Mouse (Mus musculus): ENCODE measurements at regions not wholly inside any gene's neighbourhood (a gene's known extent, or its start where the extent isn't known, plus 50 kb on each side); places are given as distances from the start of the nearest gene placed in this dataset.

DNA sequence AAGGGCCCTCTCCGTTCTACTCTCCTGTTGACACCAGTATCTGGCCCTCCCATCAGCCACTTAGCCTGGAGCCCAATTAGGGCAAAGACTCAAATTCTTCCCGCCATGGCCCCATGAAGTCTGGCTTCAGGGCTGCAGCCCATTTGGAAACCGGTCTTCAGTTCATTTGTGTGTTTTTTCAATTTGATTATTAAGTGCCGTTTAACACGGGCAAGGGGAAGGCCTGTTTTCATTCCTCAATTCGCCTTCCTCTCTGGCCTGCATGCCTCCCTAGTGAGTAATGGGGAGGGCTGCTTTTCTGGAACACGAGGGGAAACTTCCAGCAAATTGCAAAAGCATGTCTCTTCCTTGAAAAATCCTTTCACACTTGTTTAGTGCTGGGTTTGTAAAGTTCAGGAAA lies 89.1 kb upstream of the Rbpj start:
- Histone ChIP-seq H3K4me3 (ENCODE audit: low read length) (no peak overlapping the region), H3K27me3 (ENCODE audit: control insufficient read depth, insufficient read depth, low read length) (no peaks in the 10 kb centered on the region), H3K9me3 (replicated peaks; ENCODE audit: control insufficient read depth, low read length) (no peaks in the 10 kb centered on the region), H3K4me1 (ENCODE audit: control insufficient read depth, insufficient read depth, low read length) (peaks cover 9% of the 10 kb centered on the region), H3K36me3 (ENCODE audit: control insufficient read depth, insufficient read depth) (no peaks in the 10 kb centered on the region), H3K27ac (ENCODE audit: low read length) (no peak overlapping the region), H3K4me2 (ENCODE audit: low read depth, low read length) (no peak overlapping the region), H3K9ac (ENCODE audit: low read length) (no peak overlapping the region)
- ATAC-seq (replicated peaks; ENCODE audit: extremely low read depth, insufficient read depth, low FRiP score), result no peak
- 52% methylated on average over 7 of the region's 7 CpGs for WGBS

DNA sequence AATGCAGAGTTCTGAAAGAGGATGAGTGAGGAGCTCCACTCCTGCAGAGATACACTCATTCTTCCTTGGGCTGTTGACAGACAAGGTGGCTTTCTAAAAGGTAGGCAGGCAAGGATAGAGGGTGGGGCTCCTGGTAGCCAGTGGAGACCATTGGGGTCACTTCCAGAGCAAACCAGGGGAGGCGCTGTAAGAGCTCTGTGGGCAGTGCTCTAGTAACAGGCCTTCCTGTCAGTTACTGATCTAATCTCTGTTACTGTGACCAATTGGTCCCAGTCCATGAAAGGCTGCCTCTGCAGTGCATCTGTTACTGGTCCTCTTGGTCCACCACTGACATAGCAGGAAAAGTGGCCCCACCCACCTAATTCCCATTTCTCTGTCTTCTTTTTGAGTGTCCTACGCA lies 88.3 kb upstream of the Rbpj start:
- Histone ChIP-seq H3K4me2 (ENCODE audit: low read depth, low read length) (no peak overlapping the region), H3K4me1 (ENCODE audit: control insufficient read depth, insufficient read depth, low read length) (peaks cover 9% of the 10 kb centered on the region), H3K4me3 (ENCODE audit: low read length) (no peak overlapping the region), H3K36me3 (ENCODE audit: control insufficient read depth, insufficient read depth) (no peaks in the 10 kb centered on the region), H3K27me3 (ENCODE audit: control insufficient read depth, insufficient read depth, low read length) (0 out of 2 replicates have a peak, but pooled peaks cover 5% of the 10 kb centered on the region), H3K9ac (ENCODE audit: low read length) (no peak overlapping the region), H3K27ac (ENCODE audit: low read length) (no peak overlapping the region), H3K9me3 (replicated peaks; ENCODE audit: control insufficient read depth, low read length) (no peaks in the 10 kb centered on the region)
- no peak for ATAC-seq (replicated peaks; ENCODE audit: extremely low read depth, insufficient read depth, low FRiP score)
- 80% methylated on average over 2 of the region's 2 CpGs for WGBS

DNA sequence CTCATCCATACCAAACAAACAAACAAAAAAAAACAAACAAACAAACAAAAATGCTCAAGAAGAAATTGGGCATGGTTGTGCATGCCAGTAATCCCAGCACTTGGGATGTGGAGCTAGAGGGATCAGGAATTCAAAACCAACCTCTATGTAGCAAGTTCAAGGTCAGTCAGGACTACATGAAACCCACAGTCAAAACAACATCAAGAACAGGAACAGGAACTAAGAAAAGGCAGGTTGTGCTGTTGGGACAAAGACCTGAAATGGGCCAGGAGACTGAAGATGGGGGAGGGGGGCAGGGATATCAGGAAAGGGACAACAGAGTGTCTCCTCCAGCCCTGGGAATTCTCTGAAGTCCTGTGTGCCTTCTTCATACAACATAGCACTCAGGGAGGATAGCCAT lies 87.8 kb upstream of the Rbpj start:
- no peak overlapping the region for H3K27ac ChIP-seq (ENCODE audit: low read length)
- H3K4me2 ChIP-seq (ENCODE audit: low read depth, low read length), result no peak overlapping the region
- no peak for ATAC-seq (replicated peaks; ENCODE audit: extremely low read depth, insufficient read depth, low FRiP score)
- no peak overlapping the region for H3K9ac ChIP-seq (ENCODE audit: low read length)
- H3K9me3 ChIP-seq (replicated peaks; ENCODE audit: control insufficient read depth, low read length), result no peaks in the 10 kb centered on the region
- H3K4me1 ChIP-seq (ENCODE audit: control insufficient read depth, insufficient read depth, low read length), result peaks cover 9% of the 10 kb centered on the region
- H3K27me3 ChIP-seq (ENCODE audit: control insufficient read depth, insufficient read depth, low read length), result 0 out of 2 replicates have a peak, but pooled peaks cover 5% of the 10 kb centered on the region
- H3K4me3 ChIP-seq (ENCODE audit: low read length), result no peak overlapping the region
- H3K36me3 ChIP-seq (ENCODE audit: control insufficient read depth, insufficient read depth), result no peaks in the 10 kb centered on the region

DNA sequence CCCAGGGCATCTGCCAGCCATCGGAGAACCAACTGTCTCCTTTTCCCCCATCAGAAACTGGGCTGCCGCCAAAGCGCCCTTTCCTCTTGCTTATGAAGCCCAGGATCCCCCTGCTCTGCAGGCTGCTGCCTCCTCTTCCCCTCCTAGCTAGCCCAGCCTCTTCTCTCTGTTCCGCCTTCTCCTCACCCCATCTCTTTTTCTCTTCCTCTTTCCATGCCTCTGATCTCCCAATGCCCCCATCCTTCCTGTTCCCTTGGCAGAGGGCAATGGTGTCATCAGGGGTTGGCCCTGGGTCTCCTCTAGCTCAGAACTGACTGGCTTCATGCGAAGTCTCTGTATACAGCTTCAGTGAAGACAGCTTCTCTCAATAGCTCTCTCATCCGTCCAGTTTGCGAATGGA lies 87.4 kb upstream of the Rbpj start:
- WGBS, result 85% methylated on average over 7 of the region's 7 CpGs
- Histone ChIP-seq H3K27me3 (ENCODE audit: control insufficient read depth, insufficient read depth, low read length) (0 out of 2 replicates have a peak, but pooled peaks cover 5% of the 10 kb centered on the region), H3K9ac (ENCODE audit: low read length) (no peak overlapping the region), H3K4me3 (ENCODE audit: low read length) (no peak overlapping the region), H3K27ac (ENCODE audit: low read length) (no peak overlapping the region), H3K9me3 (replicated peaks; ENCODE audit: control insufficient read depth, low read length) (no peaks in the 10 kb centered on the region), H3K4me1 (ENCODE audit: control insufficient read depth, insufficient read depth, low read length) (peaks cover 9% of the 10 kb centered on the region), H3K4me2 (ENCODE audit: low read depth, low read length) (no peak overlapping the region), H3K36me3 (ENCODE audit: control insufficient read depth, insufficient read depth) (no peaks in the 10 kb centered on the region)
- ATAC-seq (replicated peaks; ENCODE audit: extremely low read depth, insufficient read depth, low FRiP score), result no peak

DNA sequence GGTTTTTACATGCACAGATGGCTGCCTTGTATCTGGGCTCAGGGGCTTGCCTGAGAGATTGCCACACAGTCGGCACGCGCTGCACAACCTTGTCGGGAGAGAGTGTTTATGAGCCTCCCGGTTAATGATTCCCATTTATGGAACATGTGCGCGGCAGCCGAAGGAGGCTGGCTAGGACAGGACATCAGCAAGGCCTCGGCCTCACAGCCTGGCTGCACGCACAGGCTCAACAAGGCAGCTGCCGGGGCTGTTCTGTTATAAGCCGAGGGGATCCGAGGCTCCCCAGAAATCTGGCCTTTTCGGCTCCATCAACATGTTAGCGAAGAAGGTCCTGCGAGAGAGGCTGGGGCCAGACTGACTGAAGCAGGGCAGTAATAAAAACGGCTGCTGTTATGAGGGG lies 86.3 kb upstream of the Rbpj start:
- H3K27ac ChIP-seq (ENCODE audit: low read length), result peak overlapping the region; percentile 58

DNA sequence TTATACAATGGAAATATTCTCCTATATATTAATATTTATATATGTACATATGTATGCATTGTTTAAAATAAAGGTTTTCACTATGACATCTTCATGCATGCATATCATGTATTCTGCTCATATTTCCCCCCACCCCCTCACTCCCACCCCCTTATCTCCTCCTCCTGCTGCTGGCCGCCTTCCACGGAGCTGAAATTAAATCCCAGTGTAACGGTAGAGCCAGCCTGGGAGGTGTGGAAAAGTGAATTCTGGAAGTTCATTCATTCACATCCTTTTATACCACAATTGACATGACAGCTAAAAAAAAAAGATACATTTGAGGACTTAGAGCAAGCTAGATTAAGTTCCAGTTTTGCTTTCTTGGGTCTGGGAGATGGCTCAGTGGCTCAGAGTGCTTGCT lies 85.7 kb upstream of the Rbpj start:
- WGBS, result 26% methylated on average over 3 of the region's 3 CpGs
- Histone ChIP-seq H3K4me3 (ENCODE audit: low read length) (no peak overlapping the region), H3K4me2 (ENCODE audit: low read depth, low read length) (no peak overlapping the region), H3K4me1 (ENCODE audit: control insufficient read depth, insufficient read depth, low read length) (peaks cover 9% of the 10 kb centered on the region), H3K36me3 (ENCODE audit: control insufficient read depth, insufficient read depth) (no peaks in the 10 kb centered on the region), H3K27me3 (ENCODE audit: control insufficient read depth, insufficient read depth, low read length) (0 out of 2 replicates have a peak, but pooled peaks cover 5% of the 10 kb centered on the region), H3K27ac (ENCODE audit: low read length) (no peak overlapping the region), H3K9me3 (replicated peaks; ENCODE audit: control insufficient read depth, low read length) (no peaks in the 10 kb centered on the region), H3K9ac (ENCODE audit: low read length) (no peak overlapping the region)
- no peak for ATAC-seq (replicated peaks; ENCODE audit: extremely low read depth, insufficient read depth, low FRiP score)

More for the DNA sequence above, 86.3 kb upstream of the Rbpj start:
- no peaks in the 10 kb centered on the region for H3K36me3 ChIP-seq (ENCODE audit: control insufficient read depth, insufficient read depth)
- no peak overlapping the region for H3K4me2 ChIP-seq (ENCODE audit: low read depth, low read length)
- H3K9ac ChIP-seq (ENCODE audit: low read length), result no peak overlapping the region
- ATAC-seq (replicated peaks; ENCODE audit: extremely low read depth, insufficient read depth, low FRiP score), result peak; percentile 61
- H3K9me3 ChIP-seq (replicated peaks; ENCODE audit: control insufficient read depth, low read length), result no peaks in the 10 kb centered on the region
- peaks cover 9% of the 10 kb centered on the region for H3K4me1 ChIP-seq (ENCODE audit: control insufficient read depth, insufficient read depth, low read length)
- H3K27me3 ChIP-seq (ENCODE audit: control insufficient read depth, insufficient read depth, low read length), result 0 out of 2 replicates have a peak, but pooled peaks cover 5% of the 10 kb centered on the region
- WGBS, result 55% methylated on average over 17 of the region's 17 CpGs
- H3K4me3 ChIP-seq (ENCODE audit: low read length), result no peak overlapping the region

DNA sequence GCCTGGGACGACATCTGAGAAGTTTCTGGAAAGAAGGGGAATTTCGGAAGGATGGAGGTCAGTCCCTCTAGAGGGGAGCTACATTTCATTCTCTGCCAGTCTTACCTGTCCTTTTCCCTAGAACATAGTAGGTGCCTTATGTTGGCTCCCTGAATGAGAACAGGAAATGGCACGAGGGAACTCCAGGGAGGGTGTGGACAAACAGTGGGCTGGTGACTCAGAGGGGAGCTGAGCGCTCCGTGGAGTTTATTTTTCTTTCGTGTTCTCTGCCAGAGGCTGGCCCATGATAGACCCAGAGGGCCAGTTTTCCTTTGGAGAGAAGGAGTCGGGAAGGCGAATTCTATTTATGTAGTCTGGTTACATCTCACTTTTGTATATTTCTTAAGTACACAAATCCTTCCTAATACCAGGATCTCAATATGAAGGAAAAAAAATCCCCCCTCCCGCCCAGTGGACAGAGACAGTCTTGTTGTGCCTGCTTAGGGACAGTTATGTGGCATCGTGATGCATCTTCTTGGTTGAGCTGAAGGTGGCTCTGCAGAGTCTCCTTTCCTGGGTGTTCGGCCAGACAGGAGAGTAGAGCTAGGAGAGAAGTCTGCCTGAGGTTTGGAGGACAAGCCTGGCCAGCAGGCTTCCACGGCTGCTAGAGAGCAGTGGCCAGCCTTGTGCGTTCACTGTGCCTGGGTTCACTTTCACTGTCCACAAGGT lies 84.3 kb upstream of the Rbpj start:
- no peak for ATAC-seq (replicated peaks; ENCODE audit: extremely low read depth, insufficient read depth, low FRiP score)

DNA sequence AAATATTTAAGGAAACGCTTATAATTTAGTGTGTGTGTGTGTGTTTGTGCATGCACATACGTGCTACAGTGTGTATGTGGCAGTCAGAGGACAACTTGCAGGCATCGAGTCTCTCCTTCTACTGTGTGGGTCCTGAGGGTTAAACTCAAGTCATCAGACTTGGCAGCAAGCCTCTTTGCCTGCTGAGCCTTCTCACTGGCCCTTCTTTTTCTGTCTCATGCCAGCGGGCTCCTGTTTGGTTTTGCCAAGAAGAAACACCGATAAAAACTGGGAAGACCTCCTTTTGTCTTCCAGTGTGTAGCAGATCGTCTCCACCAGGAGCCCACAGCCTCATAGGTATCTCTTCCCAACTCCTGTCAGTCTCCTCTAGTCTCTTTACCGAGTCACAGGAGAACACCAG lies 81.9 kb upstream of the Rbpj start:
- Histone ChIP-seq H3K4me1 (ENCODE audit: control insufficient read depth, insufficient read depth, low read length) (peaks cover 9% of the 10 kb centered on the region), H3K9me3 (replicated peaks; ENCODE audit: control insufficient read depth, low read length) (no peaks in the 10 kb centered on the region), H3K27ac (ENCODE audit: low read length) (no peak overlapping the region), H3K4me3 (ENCODE audit: low read length) (no peak overlapping the region), H3K36me3 (ENCODE audit: control insufficient read depth, insufficient read depth) (no peaks in the 10 kb centered on the region), H3K9ac (ENCODE audit: low read length) (no peak overlapping the region), H3K27me3 (ENCODE audit: control insufficient read depth, insufficient read depth, low read length) (0 out of 2 replicates have a peak, but pooled peaks cover 5% of the 10 kb centered on the region), H3K4me2 (ENCODE audit: low read depth, low read length) (no peak overlapping the region)
- WGBS, result 85% methylated on average over 7 of the region's 7 CpGs
- ATAC-seq (replicated peaks; ENCODE audit: extremely low read depth, insufficient read depth, low FRiP score), result no peak

More for the DNA sequence above, 84.3 kb upstream of the Rbpj start:
- H3K4me2 ChIP-seq (ENCODE audit: low read depth, low read length), result no peak overlapping the region
- 0 out of 2 replicates have a peak, but pooled peaks cover 5% of the 10 kb centered on the region for H3K27me3 ChIP-seq (ENCODE audit: control insufficient read depth, insufficient read depth, low read length)
- no peak overlapping the region for H3K4me3 ChIP-seq (ENCODE audit: low read length)
- WGBS, result 49% methylated on average over 13 of the region's 13 CpGs
- no peak overlapping the region for H3K27ac ChIP-seq (ENCODE audit: low read length)
- H3K36me3 ChIP-seq (ENCODE audit: control insufficient read depth, insufficient read depth), result no peaks in the 10 kb centered on the region
- no peak overlapping the region for H3K9ac ChIP-seq (ENCODE audit: low read length)
- H3K4me1 ChIP-seq (ENCODE audit: control insufficient read depth, insufficient read depth, low read length), result peaks cover 9% of the 10 kb centered on the region
- H3K9me3 ChIP-seq (replicated peaks; ENCODE audit: control insufficient read depth, low read length), result no peaks in the 10 kb centered on the region

DNA sequence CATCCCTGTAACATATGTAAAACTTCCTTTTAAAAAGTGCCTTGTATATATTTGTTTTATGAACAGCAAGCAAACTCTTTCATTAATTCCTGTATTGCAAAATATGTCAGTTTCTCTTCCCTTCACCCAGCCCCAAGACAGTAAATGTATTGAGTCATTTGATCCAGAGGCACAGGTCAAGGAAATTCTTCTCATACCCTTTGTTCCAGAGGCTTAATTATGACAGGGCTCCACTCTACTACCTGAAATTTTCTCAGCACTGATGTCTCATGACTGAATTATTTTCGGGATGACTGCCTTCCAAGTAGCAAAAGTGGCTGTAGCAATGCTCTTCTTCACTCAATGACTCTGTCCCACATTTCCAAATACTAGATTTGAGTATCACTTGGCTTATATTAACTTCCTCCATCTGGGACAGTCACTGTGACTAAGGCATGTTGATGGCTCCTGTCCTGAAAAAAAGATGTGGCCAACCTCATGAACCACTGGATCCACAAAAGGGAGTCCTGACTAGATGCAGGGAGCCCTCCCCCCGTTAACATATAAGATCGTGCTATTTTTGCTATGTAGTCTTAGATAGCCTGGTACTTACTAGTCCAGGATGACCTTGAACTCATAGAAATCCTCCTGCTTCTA lies 80.3 kb upstream of the Rbpj start:
- Histone ChIP-seq H3K27ac (ENCODE audit: low read length) (no peak overlapping the region), H3K4me1 (ENCODE audit: control insufficient read depth, insufficient read depth, low read length) (peaks cover under 1% of the 10 kb centered on the region; the same call in 1 of the 2 replicates), H3K36me3 (ENCODE audit: control insufficient read depth, insufficient read depth) (no peaks in the 10 kb centered on the region), H3K9me3 (replicated peaks; ENCODE audit: control insufficient read depth, low read length) (no peaks in the 10 kb centered on the region), H3K9ac (ENCODE audit: low read length) (no peak overlapping the region), H3K4me3 (ENCODE audit: low read length) (no peak overlapping the region), H3K4me2 (ENCODE audit: low read depth, low read length) (no peak overlapping the region), H3K27me3 (ENCODE audit: control insufficient read depth, insufficient read depth, low read length) (0 out of 2 replicates have a peak, but pooled peaks cover 5% of the 10 kb centered on the region)
- 65% methylated on average over 3 of the region's 3 CpGs for WGBS
- no peak for ATAC-seq (replicated peaks; ENCODE audit: extremely low read depth, insufficient read depth, low FRiP score)

Data from heart, embryonic 16.5 days (tissue).